ENCODE assay signal across 18 mouse cellular contexts in genomic region chr11:93590652-93591051, GRCm38 (mm10).
DNase-seq lines count a peak whose midpoint lies in the region; ATAC-seq lines count a peak whose summit lies in the region.
"Had no signal": no experiment of that assay in that cellular context is flagged by ENCODE, and none has a peak within 500 bp of the region (broad histone marks: within the 10 kb centered on the region; RNA-seq: fewer than 3 reads in every experiment).

No protein-coding gene starts in this region.

- DNase-seq in frontal cortex, postnatal 10 days (ENCODE audit: low spot score in 2 of 2) = no peak
- DNase-seq in brain, adult 2 months (ENCODE audit: low read depth, low spot score) = peak; percentile 68
- no peak for DNase-seq in spleen, postnatal 4 days (ENCODE audit: low spot score in 2 of 2)
- DNase-seq: adrenal gland, adult 2 months; adrenal gland, adult 8-10 months; adrenal gland, postnatal 10 days; adrenal gland, postnatal 14 days; adrenal gland, postnatal 25 days; adrenal gland, postnatal 36 days; B cell, adult 2 months; cerebellum, adult 11 months; cerebellum, adult 11-12 months; cerebellum, adult 18-20 months; cerebellum, adult 2 months had no signal

- peak; percentile 60 for ATAC-seq in frontal cortex, adult (ENCODE audit: low TSS enrichment)
- ATAC-seq: activated CD4-positive, CD25-positive, alpha-beta regulatory T cell, adult 4 months; CD4-positive, CD25-positive, alpha-beta regulatory T cell, adult 4 months; Patski had no signal
